Mouse (Mus musculus) thymus, postnatal 14 days (tissue): Measurements from ENCODE around the gene Tmc7.

Experiments
- DNase-seq: peaks from one replicate; pipeline ENCODE4 v3.0.0; 2021

Gene Tmc7

GRCm38 (mm10) chr7:118585856-118586255 is 1.3 kb upstream of the Tmc7 start:
- no peak for DNase-seq

DNA sequence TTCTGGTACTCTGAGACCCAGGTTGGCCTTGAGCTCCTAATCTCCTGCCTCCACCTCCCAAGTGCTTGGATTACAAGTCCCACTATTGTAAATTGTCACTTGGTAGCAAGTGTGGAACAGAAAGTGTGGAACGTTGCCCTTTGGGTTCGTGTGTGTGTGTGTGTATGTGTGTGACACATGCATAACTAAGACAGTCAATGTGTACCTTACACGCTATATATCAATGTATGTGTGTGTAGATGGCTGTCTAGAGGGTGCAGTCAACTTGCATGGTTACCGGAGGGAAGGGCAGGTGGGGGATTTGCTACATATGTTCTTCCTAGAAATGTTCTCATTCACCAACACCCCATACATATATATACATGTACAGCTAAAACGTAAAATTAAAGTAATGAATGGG is 390 bp upstream of the Tmc7 start:
- no peak for DNase-seq

- DNase-seq: no peak
These were observed 715 bp downstream of the Tmc7 start for GRCm38 (mm10) chr7:118583821-118584220.

GRCm38 (mm10) chr7:118579938-118580337 is 4.6 kb downstream of the Tmc7 start:
- no peak for DNase-seq

DNA sequence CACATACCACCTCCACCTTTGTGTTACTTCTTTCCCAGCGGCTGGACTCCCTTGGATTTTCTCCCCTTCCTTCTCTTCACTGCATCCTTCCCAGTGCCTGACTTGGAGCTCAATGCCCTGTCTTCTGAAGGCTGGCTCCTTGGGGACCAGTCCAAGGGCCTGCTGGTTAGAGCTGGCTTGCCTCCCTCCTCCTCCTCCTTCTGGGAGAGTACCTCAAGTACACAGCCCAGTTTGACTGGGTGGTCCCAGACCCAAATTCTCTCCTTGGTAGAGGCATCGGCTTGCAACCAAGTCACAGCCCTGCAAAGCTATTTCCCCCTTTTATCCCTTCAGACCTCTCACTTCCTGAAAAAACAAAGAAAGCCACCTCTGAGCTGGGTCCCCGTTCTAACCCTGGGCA is 6.3 kb downstream of the Tmc7 start:
- DNase-seq: no peak

GRCm38 (mm10) chr7:118572039-118572438 is 12.5 kb downstream of the Tmc7 start:
- no peak for DNase-seq

DNA sequence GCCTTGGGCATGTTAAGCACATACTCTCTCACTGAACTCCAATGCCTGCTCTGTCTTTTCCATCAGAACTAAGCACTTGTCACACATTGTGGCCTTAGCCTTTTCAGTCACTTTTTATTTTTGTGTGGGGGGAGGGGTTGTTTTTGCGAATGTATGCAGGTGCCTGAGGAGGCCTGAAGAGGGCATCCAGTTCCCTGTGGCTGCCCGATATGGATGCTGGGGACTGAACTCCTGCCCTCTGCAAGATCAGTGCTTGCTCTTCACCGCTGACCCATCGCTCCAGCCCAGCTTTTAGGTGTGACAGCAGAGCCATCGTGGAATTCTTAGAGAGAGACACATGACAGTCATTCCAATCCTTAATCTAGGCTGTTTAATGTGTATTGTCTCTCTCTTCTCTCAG is 13.2 kb downstream of the Tmc7 start:
- DNase-seq: no peak

DNA sequence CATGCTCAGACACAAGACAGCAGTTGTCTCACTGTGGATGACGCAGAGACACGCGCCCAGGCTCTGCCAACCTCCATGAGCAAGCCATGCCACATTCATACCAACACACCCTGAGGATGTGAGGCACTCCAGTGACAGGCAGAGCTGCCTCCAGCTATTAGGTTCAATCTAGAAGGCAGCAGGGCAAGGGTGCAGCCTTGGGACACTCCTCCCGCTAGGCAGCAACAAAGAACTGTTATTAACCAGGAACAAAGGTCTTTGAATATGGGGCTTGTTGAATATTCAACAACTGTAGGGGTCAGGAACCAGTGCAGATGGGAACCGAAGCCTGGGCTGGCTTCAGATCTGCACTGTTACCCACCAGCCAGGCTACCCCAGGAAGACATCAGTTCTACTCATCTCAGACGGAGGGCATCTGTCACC is 15.4 kb downstream of the Tmc7 start:
- no peak for DNase-seq

GRCm38 (mm10) chr7:118554290-118554689 is 30.2 kb downstream of the Tmc7 start:
- DNase-seq: no peak

DNA sequence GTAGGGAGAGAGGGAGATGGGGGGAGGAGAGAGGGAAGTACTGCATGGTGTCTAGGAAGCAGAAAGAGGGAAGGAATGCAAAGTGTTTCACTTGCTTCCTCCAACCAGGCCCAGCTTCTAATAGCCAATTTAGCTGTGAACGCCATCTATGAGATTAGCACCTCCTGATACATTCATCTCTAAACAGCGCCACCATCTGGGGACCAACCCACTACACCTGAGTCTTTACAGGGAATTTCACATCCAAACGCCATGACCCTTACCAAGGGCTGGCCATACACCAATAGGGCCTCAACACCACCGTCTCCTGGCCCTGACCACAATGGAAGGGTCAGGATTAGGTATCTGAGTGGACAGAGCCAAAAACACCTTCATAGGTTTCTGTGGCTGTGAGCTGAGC is 30.7 kb downstream of the Tmc7 start:
- DNase-seq: no peak

DNA sequence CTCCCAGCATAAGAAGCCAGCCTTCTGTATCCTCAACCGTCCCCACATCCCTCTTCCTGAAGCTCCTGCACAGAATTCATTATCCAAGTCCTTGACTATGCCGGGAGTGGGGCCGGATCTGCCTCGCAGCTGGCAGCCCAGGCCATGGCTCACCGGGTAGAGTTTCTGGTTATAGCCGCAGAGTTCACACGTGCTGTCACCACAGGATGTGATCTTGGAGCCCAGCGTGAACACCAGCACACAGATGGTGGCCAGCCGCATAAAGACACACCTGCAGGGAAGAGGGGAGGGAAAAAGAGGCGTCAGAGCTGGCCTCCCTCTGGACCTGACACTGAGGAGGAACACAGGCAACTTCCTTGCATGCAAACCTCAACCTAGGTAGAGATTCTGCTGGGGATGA is 37.1 kb downstream of the Tmc7 start:
- peak; percentile 59 for DNase-seq

- DNase-seq: no peak
These were observed 40.4 kb downstream of the Tmc7 start for GRCm38 (mm10) chr7:118544128-118544527.

DNA sequence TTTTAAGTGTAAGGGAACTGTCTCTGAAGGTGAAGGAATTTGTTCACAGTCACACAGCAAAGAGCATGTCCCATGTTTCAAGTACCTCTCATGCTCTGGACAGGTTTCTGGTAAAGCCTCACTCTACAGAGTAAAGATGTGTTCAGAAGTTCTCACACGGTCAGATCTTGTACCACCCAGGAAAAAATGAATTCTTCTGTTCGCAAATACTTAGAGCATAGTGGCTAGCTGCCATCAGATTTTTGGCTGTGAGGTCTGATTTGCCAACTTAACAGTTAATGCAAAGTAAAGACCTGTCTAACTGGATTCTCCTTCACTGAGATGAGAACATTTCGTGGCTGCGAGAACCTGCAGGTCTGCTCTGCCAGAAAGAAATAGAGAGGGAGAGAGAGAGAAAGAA is 49.5 kb downstream of the Tmc7 start:
- no peak for DNase-seq

DNA sequence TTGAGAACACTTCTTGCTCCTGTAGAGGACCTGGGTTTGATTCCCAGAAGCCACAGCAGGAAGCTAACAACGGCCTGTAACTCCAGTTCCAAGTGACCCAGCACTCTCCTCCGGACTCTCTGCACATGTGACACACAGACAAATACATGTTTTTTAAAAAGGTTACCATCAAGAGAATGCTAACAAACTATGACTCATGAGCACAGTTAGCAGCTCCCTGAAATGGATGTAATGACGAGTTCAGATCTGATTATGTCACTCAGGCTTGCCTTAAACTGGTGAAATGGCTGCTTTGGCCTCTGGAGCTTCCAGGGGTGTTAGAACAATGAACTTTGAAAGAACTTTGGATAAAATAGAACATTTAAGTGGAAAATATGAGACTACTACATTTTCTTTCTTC is 50.2 kb downstream of the Tmc7 start:
- DNase-seq: no peak

DNA sequence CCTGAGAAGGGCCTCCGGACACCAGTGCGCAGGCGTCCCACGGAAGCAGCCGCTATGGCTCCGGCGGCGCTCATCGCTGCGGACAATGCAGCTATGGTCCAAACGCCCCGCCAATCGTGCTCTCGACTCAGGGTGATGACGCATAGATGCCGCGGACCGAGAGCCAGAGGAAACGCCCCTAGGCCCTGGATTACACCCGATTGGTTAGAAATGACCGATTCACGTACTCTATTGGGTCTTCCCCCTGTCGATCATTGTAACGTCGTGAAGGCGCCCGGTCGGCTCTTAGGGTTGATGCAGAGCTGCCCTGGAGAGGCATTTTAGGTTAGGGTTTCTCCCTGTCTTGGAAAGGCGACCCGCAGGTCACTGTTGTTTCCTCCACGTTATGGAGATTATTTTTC is 51.4 kb downstream of the Tmc7 start, which contains the start of gene Coq7:
Gene Coq7 (minus strand): TSS at position 179 of the 401 bp plus-strand sequence.
- DNase-seq: peak; percentile 94

GRCm38 (mm10) chr7:118532519-118533177 is 51.9 kb downstream of the Tmc7 start:
- DNase-seq: peak; percentile 98

- no peak for DNase-seq
These were observed 57.6 kb downstream of the Tmc7 start for GRCm38 (mm10) chr7:118526967-118527366.

- no peak for DNase-seq
These were observed 62.5 kb downstream of the Tmc7 start for GRCm38 (mm10) chr7:118522077-118522476.

DNA sequence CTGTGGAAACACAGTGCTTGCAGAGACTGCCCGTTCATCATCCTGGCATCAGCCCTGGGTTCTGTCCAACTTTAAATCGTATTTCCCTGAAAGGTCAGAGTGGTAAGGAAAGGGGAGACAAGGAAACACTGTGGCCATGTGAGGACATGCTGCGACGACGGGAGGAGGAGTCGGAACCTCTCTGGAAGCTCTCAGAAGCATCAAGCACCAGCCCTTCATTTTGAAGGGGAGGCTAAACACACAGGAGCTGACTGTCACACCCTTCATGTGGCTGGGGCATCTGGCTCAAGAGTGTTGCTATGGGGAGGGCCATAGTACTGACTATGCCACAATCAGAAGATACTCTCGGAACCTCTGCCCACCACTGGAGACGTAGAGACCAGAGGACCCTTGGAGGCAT is 64.9 kb downstream of the Tmc7 start:
- no peak for DNase-seq

- peak; percentile 83 for DNase-seq
These were observed 65.8 kb downstream of the Tmc7 start for GRCm38 (mm10) chr7:118518687-118519086.

DNA sequence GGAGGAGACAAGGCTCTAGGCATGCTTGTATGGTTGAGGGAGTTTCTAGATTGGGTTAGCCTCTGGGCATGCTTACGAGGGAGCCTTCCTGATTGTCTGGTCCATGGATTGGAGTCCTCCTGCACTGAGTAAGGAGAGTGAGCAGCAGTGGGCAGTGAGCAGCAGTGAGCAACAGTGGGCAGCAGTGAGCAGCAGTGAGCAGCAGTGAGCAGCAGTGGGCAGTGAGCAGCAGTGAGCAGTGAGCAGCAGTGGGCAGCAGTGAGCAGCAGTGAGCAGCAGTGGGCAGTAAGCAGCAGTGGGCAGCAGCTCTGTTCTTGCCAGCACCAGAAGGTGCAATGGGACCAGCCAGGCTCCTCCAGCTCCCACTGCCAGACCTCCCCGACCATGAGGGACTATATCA is 66.7 kb downstream of the Tmc7 start:
- DNase-seq: no peak

- no peak for DNase-seq
These were observed 76.0 kb downstream of the Tmc7 start for GRCm38 (mm10) chr7:118508556-118508955.

- DNase-seq: no peak
These were observed 80.7 kb downstream of the Tmc7 start for GRCm38 (mm10) chr7:118503844-118504243.

- DNase-seq: no peak
These were observed 82.2 kb downstream of the Tmc7 start for GRCm38 (mm10) chr7:118502333-118502732.

- DNase-seq: no peak
These were observed 84.6 kb downstream of the Tmc7 start for GRCm38 (mm10) chr7:118499784-118500435.
